Mouse (Mus musculus): ENCODE measurements at regions not wholly inside any gene's neighbourhood (a gene's known extent, or its start where the extent isn't known, plus 50 kb on each side); places are given as distances from the start of the nearest gene placed in this dataset.

GRCm38 (mm10) chr11:84725177-84725792 is 94.0 kb downstream of the Mrm1 start:
- TF ChIP-seq CTCF (IDR thresholded peaks at IDR 0.05; ENCODE audit: low read depth, low read length) (no peak), POLR2A (IDR thresholded peaks at IDR 0.05; ENCODE audit: borderline replicate concordance, low read depth, low read length) (no peak)
